Mouse (Mus musculus): ENCODE results near the gene Tspan9.
A peak's percentile ranks its signal among the peaks of the same experiment; 100 is the strongest.

The Tspan9 gene

GRCm38 (mm10) chr6:128033868-128034250, 109.5 kb downstream of the Tspan9 start:
- DNase-seq: no peak

- DNase-seq: no peak
Observed at GRCm38 (mm10) chr6:128033172-128033867, 110.1 kb downstream of the Tspan9 start.

GRCm38 (mm10) chr6:128032252-128033171, 110.9 kb downstream of the Tspan9 start:
- DNase-seq: peak; percentile 90

- DNase-seq: no peak
Observed at GRCm38 (mm10) chr6:128031584-128031983, 111.8 kb downstream of the Tspan9 start.

GRCm38 (mm10) chr6:128031096-128031495, 112.3 kb downstream of the Tspan9 start:
- peak; percentile 33 for DNase-seq

GRCm38 (mm10) chr6:128030475-128030874, 112.9 kb downstream of the Tspan9 start:
- no peak for DNase-seq

GRCm38 (mm10) chr6:128029517-128030348, 113.7 kb downstream of the Tspan9 start:
- DNase-seq: no peak

- DNase-seq: peak; percentile 72
Observed at GRCm38 (mm10) chr6:128028116-128028940, 115.1 kb downstream of the Tspan9 start.

GRCm38 (mm10) chr6:128025997-128026396, 117.4 kb downstream of the Tspan9 start:
- DNase-seq: no peak

GRCm38 (mm10) chr6:128025581-128025980, 117.8 kb downstream of the Tspan9 start:
- DNase-seq: no peak

- no peak for DNase-seq
Observed at GRCm38 (mm10) chr6:128022207-128022606, 121.2 kb downstream of the Tspan9 start.

- DNase-seq: no peak
Observed at GRCm38 (mm10) chr6:128021931-128022202, 121.5 kb downstream of the Tspan9 start.

GRCm38 (mm10) chr6:128021106-128021930, 122.1 kb downstream of the Tspan9 start:
- no peak for DNase-seq

GRCm38 (mm10) chr6:128020521-128021057, 122.8 kb downstream of the Tspan9 start:
- DNase-seq: peak; percentile 37

GRCm38 (mm10) chr6:128020053-128020452, 123.3 kb downstream of the Tspan9 start:
- DNase-seq: no peak

- no peak for DNase-seq
Observed at GRCm38 (mm10) chr6:128019119-128019518, 124.3 kb downstream of the Tspan9 start.

GRCm38 (mm10) chr6:128015304-128015703, 128.1 kb downstream of the Tspan9 start:
- no peak for DNase-seq

GRCm38 (mm10) chr6:128011781-128012180, 131.6 kb downstream of the Tspan9 start:
- no peak for DNase-seq

- DNase-seq: no peak
Observed at GRCm38 (mm10) chr6:128011071-128011477, 132.3 kb downstream of the Tspan9 start.

GRCm38 (mm10) chr6:128010135-128010971, 133.0 kb downstream of the Tspan9 start:
- no peak for DNase-seq

All from right cerebral cortex, postnatal 4 days (tissue).